Mouse (Mus musculus) stomach, postnatal 0 days (tissue): ENCODE measurements at regions not wholly inside any gene's neighbourhood (a gene's known extent, or its start where the extent isn't known, plus 50 kb on each side); places are given as distances from the start of the nearest gene placed in this dataset.

ENCODE experiments used
- CTCF ChIP-seq: IDR thresholded peaks from 2 replicates; pipeline ENCODE4 v1.5.1; 2016; ENCODE audit warnings: antibody characterized with exemption, low read depth, mild to moderate bottlenecking, moderate library complexity
- EP300 ChIP-seq: optimal IDR thresholded peaks from 2 replicates; pipeline ENCODE3; 2016; ENCODE audit warnings: antibody characterized with exemption

DNA sequence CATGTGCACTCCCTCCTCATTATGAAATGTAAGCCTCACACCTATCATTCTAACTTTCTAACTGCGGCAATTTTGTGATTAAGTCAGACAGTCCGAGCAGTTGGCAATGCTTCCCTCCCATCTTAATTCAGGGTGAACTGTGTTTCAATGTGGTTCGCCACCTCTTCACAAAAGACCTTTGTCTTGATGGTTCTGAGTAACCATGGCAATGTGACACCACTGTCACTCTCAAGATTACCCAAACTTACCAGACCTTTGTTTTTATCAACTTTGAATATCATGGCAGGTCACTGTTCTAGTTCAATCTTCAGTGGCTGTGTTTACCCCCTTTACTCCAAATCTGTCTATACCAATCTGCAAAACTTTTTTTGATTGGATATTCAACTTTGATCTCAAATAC, 131.7 kb downstream of the Isl1 start:
- TF ChIP-seq CTCF (no peak), EP300 (no peak)
